Mouse (Mus musculus) erythroblast, embryonic 14.5 days (primary cell): ENCODE measurements around the gene Hoxa5.

Source experiments
- GATA1 ChIP-seq: IDR thresholded peaks from 2 replicates; pipeline ENCODE4 v1.6.1; 2012; ENCODE audit warnings: low read length, inconsistent platforms, mixed read lengths
- TAL1 ChIP-seq: IDR thresholded peaks from 3 replicates; pipeline ENCODE4 v1.6.1; 2012; ENCODE audit warnings: low read length, inconsistent platforms, mixed read lengths

DNA sequence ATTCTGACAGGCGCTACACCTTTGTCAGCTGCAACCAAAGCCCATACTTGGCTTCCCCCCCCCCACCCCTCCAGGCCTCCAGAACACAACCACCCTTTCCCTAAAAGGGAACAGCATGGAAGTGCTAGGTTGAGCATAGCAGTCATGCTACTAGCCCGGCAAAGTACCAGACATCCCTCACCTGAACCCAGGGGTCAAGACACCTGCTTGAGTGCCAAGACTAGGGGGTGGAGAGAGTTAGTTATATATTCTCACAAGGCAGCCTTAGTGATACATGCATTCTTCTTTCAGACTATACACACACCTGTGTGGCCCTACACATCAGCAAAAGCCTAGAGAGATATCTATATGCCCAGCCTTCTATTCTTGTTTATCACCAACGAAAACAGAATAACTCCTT lies 18.6 kb downstream of the Hoxa5 start:
- TF ChIP-seq TAL1: no peak
- no peak for TF ChIP-seq GATA1
